Mouse (Mus musculus) midbrain, embryonic 14.5 days (tissue): ENCODE data around the gene Lgsn. TPM values are rescaled to one million over a fixed set of nuclear protein-coding genes. Genes with fewer than 3 reads are reported as not detected.

Experiments
- polyA plus RNA-seq: library from polyadenylated mRNA; unstranded; fragments of >200 nt; fragmentation: Nextera tagmentation; extraction: Ambion mirVana; gene quantifications from 2 replicates; pipeline ENCODE4 v1.2.1, GENCODE M21; 2014

Lgsn gene
- polyA plus RNA-seq, 1 experiment from 2014 or later: not detected

Other genes with a start within 250 kb of the Lgsn start
- gene AC153137.1, start 198.4 kb upstream of the Lgsn start, polyA plus RNA-seq: not detected in 2 replicates
- not detected in 2 replicates for gene 4931428L18Rik, start 46.3 kb downstream of the Lgsn start, polyA plus RNA-seq
- not detected in 2 replicates for gene Pih1d3, start 46.4 kb downstream of the Lgsn start, polyA plus RNA-seq